Mouse (Mus musculus) lung, postnatal 4 days (tissue): ENCODE measurements around the gene Rapgef2.
A peak's percentile ranks its signal among the peaks of the same experiment; 100 is the strongest.

Experiments used
- DNase-seq, 2 experiments: peaks; one replicate each; pipeline ENCODE4 v3.0.0; 2021

The Rapgef2 gene

DNA sequence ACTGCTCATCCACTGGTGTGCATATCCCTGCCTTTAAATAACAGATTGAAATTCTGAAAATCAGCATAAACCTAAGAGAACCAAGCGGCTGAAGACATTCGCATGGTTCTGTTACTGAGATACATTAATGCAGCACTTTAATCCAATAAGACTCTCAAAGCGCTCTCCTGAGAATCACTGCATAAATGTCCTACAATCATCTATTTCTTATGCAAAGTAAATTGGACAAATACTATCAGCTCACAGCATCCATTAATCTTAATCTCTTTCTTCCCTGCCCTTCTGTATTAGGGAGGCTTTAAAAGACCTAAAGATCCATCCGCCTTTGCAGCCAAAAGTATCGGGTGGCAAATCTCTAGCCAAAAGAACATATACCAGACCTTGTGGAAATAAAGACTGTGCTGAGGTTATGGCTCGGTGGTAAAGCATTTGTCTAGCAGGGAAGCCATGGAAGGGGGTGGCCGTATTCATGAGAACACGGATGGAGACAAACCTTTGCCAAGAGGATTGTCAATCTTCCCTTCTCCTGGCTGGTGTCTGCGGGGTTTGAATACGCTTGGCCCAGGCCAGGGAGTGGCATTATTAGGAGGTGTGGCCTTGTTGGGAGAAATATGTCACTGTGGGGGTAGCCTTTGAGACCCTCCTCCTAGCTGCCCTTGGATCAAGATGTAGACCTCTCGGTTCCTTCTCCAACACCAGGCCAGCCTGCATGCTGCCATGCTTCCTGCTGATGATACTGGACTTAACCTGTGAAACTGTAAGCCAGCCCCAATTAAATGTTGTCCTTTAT, 10.3 kb downstream of the Rapgef2 start:
- no peak for DNase-seq

GRCm38 (mm10) chr3:79273350-79273749, 13.0 kb downstream of the Rapgef2 start:
- DNase-seq: no peak

GRCm38 (mm10) chr3:79272939-79273338, 13.4 kb downstream of the Rapgef2 start:
- DNase-seq: no peak

GRCm38 (mm10) chr3:79270980-79271555, 15.2 kb downstream of the Rapgef2 start:
- DNase-seq: no peak

DNA sequence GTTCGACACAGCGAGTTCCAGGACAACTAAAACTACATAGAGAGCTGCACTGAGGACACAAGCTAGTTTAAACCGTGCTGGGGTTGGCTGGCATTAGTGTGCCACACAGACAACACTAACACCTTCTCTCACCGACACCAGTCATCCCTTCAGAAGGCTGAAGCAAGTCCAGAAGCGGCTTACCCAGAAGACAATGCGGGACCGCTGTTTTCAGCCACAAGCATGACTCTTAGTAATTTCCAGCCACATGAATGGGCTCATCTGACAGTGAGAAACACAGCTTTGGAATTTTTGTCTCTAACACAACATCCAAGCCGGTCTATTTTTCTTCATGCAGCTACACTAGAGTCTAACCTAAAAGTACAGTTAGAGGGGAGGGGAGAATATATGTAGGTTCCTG, 16.4 kb downstream of the Rapgef2 start:
- no peak for DNase-seq

- no peak for DNase-seq
Observed at GRCm38 (mm10) chr3:79266976-79267375, 19.3 kb downstream of the Rapgef2 start.

DNA sequence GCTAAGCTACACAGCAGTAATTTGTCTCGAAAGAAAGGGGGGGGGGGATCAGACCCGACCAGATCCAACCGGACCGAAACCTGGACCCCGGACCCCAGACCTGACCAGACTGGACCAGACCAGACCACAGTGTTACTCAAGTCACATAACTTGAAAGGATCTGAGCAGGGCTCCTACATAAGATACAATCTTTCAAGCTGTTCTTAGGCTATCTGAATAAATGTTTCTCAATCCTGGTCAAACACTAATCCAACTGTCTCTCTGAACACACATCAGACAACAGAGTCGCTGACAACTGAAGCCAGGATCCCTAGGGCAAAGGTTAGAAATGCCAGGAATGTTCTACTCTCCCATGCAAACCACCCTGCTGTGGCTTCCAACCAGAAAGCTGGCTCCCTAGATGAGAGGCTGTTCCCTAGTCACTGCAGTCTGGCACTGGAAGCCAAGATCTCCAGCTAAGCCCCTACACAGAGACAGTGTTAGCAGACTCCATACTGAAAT, 24.5 kb downstream of the Rapgef2 start:
- DNase-seq: peak in 1 of 2 experiments; percentile 40

DNA sequence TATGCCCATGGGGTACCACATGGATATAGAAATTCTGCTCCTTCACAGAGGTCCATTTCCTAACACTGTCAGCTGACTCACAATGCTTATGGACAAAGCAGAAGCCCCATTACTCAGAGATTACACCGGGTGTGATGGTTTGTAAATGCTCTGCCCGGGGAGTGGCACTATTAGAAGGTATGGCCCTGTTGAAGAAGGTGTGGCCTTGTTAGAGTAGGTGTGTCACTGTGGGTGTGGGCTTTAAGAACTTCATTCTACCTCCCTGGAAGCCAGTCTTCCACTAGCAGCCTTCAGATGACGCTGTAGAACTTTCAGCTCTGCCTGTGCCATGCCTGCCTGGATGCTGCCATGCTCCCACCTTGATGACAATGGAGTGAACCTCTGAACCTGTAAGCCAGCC, 32.3 kb downstream of the Rapgef2 start:
- no peak for DNase-seq

DNA sequence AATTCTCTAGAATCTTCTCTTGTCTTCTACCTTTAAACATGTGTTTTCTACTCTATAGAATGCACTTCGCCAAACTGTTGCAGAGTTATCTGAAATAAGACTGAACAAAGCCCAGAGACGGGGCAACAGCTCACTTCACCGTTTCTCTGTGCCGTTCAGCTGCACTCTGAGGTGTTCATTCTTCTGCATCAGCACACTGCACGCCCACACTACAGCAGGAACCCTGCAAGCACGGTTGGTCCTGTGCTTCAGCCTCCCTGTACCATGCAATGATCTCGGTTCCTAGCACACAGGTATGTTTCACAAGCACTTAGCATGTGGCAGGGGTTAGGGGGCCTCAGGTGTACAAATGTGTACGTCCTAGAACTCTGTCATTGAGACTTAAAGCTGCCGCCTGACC, 32.9 kb downstream of the Rapgef2 start:
- DNase-seq: no peak

DNA sequence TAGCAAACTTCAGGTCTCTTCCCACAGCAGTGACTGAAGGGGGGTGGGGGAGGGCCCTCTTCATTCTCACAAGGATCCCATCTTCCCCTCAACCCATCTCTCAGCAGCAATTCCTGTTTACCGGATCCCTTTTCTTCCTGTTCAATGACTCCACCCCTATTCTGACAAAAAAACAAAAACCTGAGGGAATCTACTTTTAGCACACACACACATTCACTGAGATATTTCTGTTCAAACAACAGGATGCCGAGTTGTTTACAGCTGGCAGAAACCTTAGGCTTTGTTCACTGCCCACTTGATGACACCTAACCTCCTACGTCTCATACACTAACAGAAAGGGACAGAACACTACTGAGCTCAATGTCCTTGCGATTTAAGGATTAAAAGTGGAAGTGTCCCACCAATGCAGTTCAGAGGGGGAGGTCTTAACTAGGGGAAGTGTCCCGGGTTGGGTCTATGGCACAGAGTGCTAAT, 33.4 kb downstream of the Rapgef2 start:
- peak in 1 of 2 experiments; percentile 16 for DNase-seq

DNA sequence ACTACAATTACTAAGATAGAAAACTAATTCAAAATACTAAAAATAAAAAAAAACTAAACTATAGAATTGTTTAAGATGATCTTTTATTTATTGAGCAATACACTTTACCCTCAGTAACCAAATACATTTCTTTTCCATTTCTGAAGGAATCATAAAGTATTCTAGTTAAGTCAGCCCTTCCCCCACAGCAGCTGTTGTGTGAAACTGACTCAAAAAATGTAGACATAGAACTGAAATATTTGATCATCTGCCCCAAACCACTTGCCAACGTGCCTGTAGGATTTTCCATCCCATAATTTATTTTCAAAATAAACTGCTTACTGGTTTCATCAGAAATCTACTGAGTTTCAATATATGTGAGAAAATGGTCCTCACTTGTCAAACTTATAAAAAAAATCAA, 36.4 kb downstream of the Rapgef2 start:
- DNase-seq: no peak

- DNase-seq: no peak
Observed at GRCm38 (mm10) chr3:79248659-79249235, 37.6 kb downstream of the Rapgef2 start.

DNA sequence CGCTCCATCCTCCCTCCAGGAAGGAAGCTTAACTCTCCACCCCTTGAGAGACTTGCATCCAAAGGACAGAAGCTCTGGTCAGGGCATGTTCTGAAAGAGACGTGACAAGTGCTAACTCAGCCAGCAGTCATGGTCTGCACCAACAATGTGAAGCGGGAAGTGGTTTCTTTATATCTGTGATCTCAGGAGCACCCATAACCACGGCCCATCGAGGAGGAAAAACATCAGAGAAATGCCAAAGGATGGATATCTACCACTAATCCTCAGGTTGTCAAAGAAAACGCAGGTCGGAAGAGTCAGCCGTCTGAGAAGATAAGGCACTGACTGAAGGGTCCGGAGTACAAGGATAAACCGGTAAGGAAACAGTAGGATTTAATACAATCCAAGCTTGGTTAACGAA, 38.1 kb downstream of the Rapgef2 start:
- DNase-seq: no peak

- no peak for DNase-seq
Observed at GRCm38 (mm10) chr3:79244347-79244746, 42.0 kb downstream of the Rapgef2 start.

DNA sequence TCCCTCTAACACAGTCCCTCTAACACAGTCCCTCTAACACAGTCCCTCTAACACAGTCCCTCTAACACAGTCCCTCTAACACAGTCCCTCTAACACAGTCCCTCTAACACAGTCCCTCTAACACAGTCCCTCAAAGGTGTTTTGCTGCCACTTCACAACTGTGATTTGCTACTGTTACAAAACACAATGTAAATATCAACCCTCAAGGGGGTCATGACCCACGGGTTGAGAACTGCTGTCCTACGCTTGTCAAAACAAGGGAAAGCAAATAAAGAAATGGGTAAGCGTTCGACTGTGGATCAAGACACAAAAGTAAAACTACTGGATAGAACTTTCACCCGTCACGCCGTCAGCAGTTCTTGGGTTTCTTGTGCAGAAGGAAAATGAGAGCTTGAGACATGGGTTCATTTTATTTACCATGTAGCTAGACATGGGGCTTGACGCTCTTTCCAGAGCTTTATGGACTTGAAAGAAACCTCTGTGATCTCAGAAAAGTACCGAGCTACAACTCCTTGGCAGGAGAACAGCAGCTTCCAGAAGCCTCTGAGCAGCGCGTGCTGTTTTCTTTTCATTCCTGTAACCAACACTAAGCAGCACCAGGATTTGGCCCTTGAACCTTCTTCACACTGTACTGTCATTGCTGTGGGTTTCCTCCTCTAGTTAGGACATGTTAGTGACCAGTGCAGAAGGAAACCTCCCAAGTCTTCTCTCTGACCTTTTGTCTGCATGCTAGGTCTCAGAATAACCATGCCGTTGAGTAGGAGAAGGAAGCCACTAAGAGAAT, 43.2 kb downstream of the Rapgef2 start:
- DNase-seq: no peak

DNA sequence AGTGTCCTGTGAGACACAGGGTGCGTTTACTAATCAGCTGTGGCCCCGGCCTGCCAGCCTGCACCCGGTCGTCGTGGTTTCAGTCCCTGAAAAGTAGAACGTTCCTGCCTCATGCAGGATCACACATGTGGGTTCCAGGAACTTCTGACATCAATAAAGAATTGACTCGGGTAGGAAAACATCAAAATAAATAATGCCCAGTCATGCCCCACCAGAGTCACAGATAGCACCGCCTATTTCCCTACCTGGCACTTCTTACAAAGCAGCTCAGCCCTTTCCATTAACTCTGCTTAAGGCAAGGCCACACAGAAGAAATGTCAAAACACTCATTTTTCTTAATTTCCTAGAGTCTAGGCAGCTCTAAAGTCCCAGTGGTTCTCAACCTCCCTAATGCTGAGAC, 44.0 kb downstream of the Rapgef2 start:
- DNase-seq: no peak

GRCm38 (mm10) chr3:79239066-79239462, 47.3 kb downstream of the Rapgef2 start:
- no peak for DNase-seq

DNA sequence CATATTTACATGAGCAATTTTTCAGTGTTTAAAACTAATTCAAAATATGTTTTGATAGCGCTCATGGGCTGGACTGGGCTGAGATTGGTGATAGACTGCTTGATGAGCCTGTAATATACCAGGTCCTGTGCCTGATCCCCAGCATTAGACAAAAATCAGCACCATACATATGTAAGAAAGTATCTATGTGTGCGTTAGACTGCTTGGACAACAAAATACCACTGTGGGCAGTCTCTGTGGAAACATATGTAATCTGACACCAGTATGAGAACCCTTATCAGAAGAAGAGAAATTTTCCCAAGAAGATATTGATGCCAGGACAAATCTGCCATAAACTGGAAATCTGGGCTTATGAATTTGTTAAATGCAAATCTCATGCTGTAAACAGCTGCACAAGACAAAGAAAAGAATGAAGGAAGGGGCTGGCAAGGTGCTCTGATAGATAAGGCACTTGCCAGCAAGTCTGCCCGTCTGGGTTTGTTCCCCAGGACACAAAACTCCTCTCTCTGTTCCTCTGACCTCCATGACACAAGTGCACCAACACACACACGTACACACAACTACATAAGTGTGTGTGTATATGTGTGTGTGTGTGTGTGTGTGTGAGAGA, 47.8 kb downstream of the Rapgef2 start:
- no peak for DNase-seq

DNA sequence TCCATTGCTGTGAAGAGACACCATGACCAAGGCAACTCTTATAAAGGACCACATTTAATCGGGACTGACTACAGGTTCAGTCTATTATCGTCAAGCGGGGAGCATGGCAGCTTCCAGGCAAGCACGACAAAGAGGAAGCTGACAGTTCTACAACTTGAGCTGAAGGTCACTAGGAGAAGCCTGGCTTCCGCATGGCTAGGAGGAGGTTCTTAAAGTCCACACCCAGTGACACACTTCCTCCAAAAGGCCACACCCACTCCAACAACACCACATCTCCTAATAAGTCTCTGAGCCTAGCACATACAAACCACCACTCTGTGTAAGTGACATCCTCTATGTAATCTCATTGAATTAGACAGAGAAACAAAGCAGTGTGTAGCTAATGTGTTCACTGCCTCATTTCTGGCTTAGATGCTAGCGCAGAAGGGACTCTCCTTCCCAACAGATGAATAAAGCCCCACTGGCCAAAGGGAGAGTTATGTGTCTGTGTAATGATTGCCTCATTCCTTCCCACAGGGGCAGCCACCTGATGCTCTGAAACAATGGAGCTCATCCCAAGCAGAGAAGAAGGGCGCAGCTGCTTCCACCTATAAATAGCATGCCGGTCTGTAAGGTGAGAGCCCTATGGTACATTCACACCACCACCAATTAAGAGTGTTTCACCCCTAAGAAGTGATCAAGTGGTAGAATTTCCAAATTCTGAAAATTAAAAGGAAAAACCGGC, 48.5 kb downstream of the Rapgef2 start:
- DNase-seq: peak; percentile 49 to 60

GRCm38 (mm10) chr3:79234485-79234884, 51.8 kb downstream of the Rapgef2 start:
- DNase-seq: no peak

GRCm38 (mm10) chr3:79233478-79234415, 52.6 kb downstream of the Rapgef2 start:
- peak in 1 of 2 experiments; percentile 56 for DNase-seq
